Mouse (Mus musculus): ENCODE results near the gene Mertk. TPM values are rescaled to one million over a fixed set of nuclear protein-coding genes. Genes with fewer than 3 reads are reported as not detected.

Mertk gene
- polyA plus RNA-seq, 1 experiment from 2014 or later = 2.2 TPM

- Histone ChIP-seq H3K4me2 (no peak overlapping the region), H3K27ac (replicated peaks) (no peak overlapping the region), H3K4me3 (replicated peaks) (no peak overlapping the region), H3K27me3 (replicated peaks) (no peaks in the 10 kb centered on the region), H3K36me3 (peaks cover 76% of the 10 kb centered on the region), H3K9ac (replicated peaks) (no peak overlapping the region), H3K9me3 (replicated peaks) (no peaks in the 10 kb centered on the region), H3K4me1 (no peaks in the 10 kb centered on the region)
- ATAC-seq (ENCODE audit: low FRiP score) = no peak
- WGBS = 97% methylated on average over 2 of the region's 2 CpGs
Observed at GRCm38 (mm10) chr2:128833435-128833834, 134.7 kb downstream of the Mertk start.

- WGBS = 94% methylated on average over 8 of the region's 8 CpGs
- H3K27me3 ChIP-seq (replicated peaks) = no peaks in the 10 kb centered on the region
- H3K9ac ChIP-seq (replicated peaks) = no peak overlapping the region
- no peaks in the 10 kb centered on the region for H3K9me3 ChIP-seq (replicated peaks)
- peaks cover 70% of the 10 kb centered on the region for H3K36me3 ChIP-seq
- no peak overlapping the region for H3K4me2 ChIP-seq
- no peak overlapping the region for H3K4me3 ChIP-seq (replicated peaks)
- ATAC-seq (ENCODE audit: low FRiP score) = no peak
- H3K27ac ChIP-seq (replicated peaks) = no peak overlapping the region
- no peaks in the 10 kb centered on the region for H3K4me1 ChIP-seq
Observed at GRCm38 (mm10) chr2:128837531-128837930, 138.8 kb downstream of the Mertk start.

GRCm38 (mm10) chr2:128838611-128839010 is 139.9 kb downstream of the Mertk start:
- no peak overlapping the region for H3K27ac ChIP-seq (replicated peaks)
- H3K36me3 ChIP-seq = peaks cover 68% of the 10 kb centered on the region
- WGBS = 96% methylated on average over 3 of the region's 3 CpGs
- H3K27me3 ChIP-seq (replicated peaks) = no peaks in the 10 kb centered on the region
- no peak overlapping the region for H3K4me3 ChIP-seq (replicated peaks)
- H3K9ac ChIP-seq (replicated peaks) = no peak overlapping the region
- no peak overlapping the region for H3K4me2 ChIP-seq
- ATAC-seq (ENCODE audit: low FRiP score) = no peak
- no peaks in the 10 kb centered on the region for H3K4me1 ChIP-seq
- no peaks in the 10 kb centered on the region for H3K9me3 ChIP-seq (replicated peaks)

GRCm38 (mm10) chr2:128839501-128839900 is 140.7 kb downstream of the Mertk start:
- H3K4me3 ChIP-seq (replicated peaks) = no peak overlapping the region
- H3K36me3 ChIP-seq = peaks cover 65% of the 10 kb centered on the region
- no peak for ATAC-seq (ENCODE audit: low FRiP score)
- H3K9ac ChIP-seq (replicated peaks) = no peak overlapping the region
- no peaks in the 10 kb centered on the region for H3K9me3 ChIP-seq (replicated peaks)
- no peaks in the 10 kb centered on the region for H3K4me1 ChIP-seq
- H3K27me3 ChIP-seq (replicated peaks) = no peaks in the 10 kb centered on the region
- 95% methylated on average over 2 of the region's 2 CpGs for WGBS
- H3K27ac ChIP-seq (replicated peaks) = no peak overlapping the region
- H3K4me2 ChIP-seq = no peak overlapping the region

- H3K27ac ChIP-seq (replicated peaks) = no peak overlapping the region
- ATAC-seq (ENCODE audit: low FRiP score) = no peak
- WGBS = 93% methylated on average over 8 of the region's 8 CpGs
- H3K36me3 ChIP-seq = peaks cover 58% of the 10 kb centered on the region
- H3K4me1 ChIP-seq = no peaks in the 10 kb centered on the region
- no peaks in the 10 kb centered on the region for H3K27me3 ChIP-seq (replicated peaks)
- no peaks in the 10 kb centered on the region for H3K9me3 ChIP-seq (replicated peaks)
- H3K9ac ChIP-seq (replicated peaks) = no peak overlapping the region
- H3K4me3 ChIP-seq (replicated peaks) = no peak overlapping the region
- H3K4me2 ChIP-seq = no peak overlapping the region
Observed at GRCm38 (mm10) chr2:128842437-128842836, 143.7 kb downstream of the Mertk start.

GRCm38 (mm10) chr2:128850036-128850435 is 151.3 kb downstream of the Mertk start:
- H3K27me3 ChIP-seq (replicated peaks) = no peaks in the 10 kb centered on the region
- H3K27ac ChIP-seq (replicated peaks) = no peak overlapping the region
- H3K9me3 ChIP-seq (replicated peaks) = no peaks in the 10 kb centered on the region
- H3K36me3 ChIP-seq = peaks cover 64% of the 10 kb centered on the region
- H3K9ac ChIP-seq (replicated peaks) = no peak overlapping the region
- no peak overlapping the region for H3K4me3 ChIP-seq (replicated peaks)
- no peaks in the 10 kb centered on the region for H3K4me1 ChIP-seq
- 96% methylated on average over 2 of the region's 2 CpGs for WGBS
- no peak overlapping the region for H3K4me2 ChIP-seq
- ATAC-seq (ENCODE audit: low FRiP score) = no peak

Other genes with a start within 250 kb of the Mertk start
- not detected in 2 replicates for gene Spdye4c, start 107.7 kb upstream of the Mertk start, polyA plus RNA-seq (2015; fragmentation: Nextera tagmentation; extraction: Ambion mirVana)
- gene Anapc1, start 11.6 kb upstream of the Mertk start, polyA plus RNA-seq (2015; fragmentation: Nextera tagmentation; extraction: Ambion mirVana) = 34.2 and 40.9 TPM in 2 replicates
- gene Tmem87b, start 119.2 kb downstream of the Mertk start, polyA plus RNA-seq (2015; fragmentation: Nextera tagmentation; extraction: Ambion mirVana) = 37.4 and 37.6 TPM in 2 replicates
- 3.4 and 4.2 TPM in 2 replicates for gene Fbln7, start 164.0 kb downstream of the Mertk start, polyA plus RNA-seq (2015; fragmentation: Nextera tagmentation; extraction: Ambion mirVana)
- gene Zc3h8, start 245.1 kb downstream of the Mertk start, polyA plus RNA-seq (2015; fragmentation: Nextera tagmentation; extraction: Ambion mirVana) = 11.5 and 12.6 TPM in 2 replicates

All from neural tube, embryonic 15.5 days (tissue).